Mouse (Mus musculus): ENCODE results near the gene Rrp15. TPM values are rescaled to one million over a fixed set of nuclear protein-coding genes. Genes with fewer than 3 reads are reported as not detected.

Gene Rrp15
- 27.8 and 35.1 TPM in 2 replicates for polyA plus RNA-seq (2014; fragmentation: Nextera tagmentation; extraction: Ambion mirVana)

GRCm38 (mm10) chr1:186748724-186749653, at the start of gene Rrp15:
Gene Rrp15 (minus strand): TSS chr1:186749358.
- no peaks in the 10 kb centered on the region for H3K27me3 ChIP-seq (ENCODE audit: control insufficient read depth, insufficient read depth, low read length)
- H3K9me3 ChIP-seq (ENCODE audit: control insufficient read depth, low read length) = no peaks in the 10 kb centered on the region
- H3K4me3 ChIP-seq (ENCODE audit: low read depth, low read length) = peak within 1 kb of the TSS; percentile 82
- under 1% methylated on average over 46 of the region's 46 CpGs for WGBS
- H3K36me3 ChIP-seq (ENCODE audit: control insufficient read depth, insufficient read depth, low read length) = no peaks in the 10 kb centered on the region
- H3K27ac ChIP-seq (ENCODE audit: low read depth, low read length) = peak within 1 kb of the TSS; percentile 84
- peaks cover 18% of the 10 kb centered on the region for H3K4me1 ChIP-seq (ENCODE audit: control insufficient read depth, insufficient read depth, low read length)
- ATAC-seq (ENCODE audit: low read depth) = peak; percentile 94
- H3K9ac ChIP-seq (replicated peaks; ENCODE audit: low read depth, low read length) = peak within 1 kb of the TSS; percentile 78
- H3K4me2 ChIP-seq (ENCODE audit: low read depth, low read length) = peak within 1 kb of the TSS; percentile 96

- 22% methylated on average over 6 of the region's 6 CpGs for WGBS
- Histone ChIP-seq H3K36me3 (ENCODE audit: control insufficient read depth, insufficient read depth, low read length) (no peaks in the 10 kb centered on the region), H3K9ac (replicated peaks; ENCODE audit: low read depth, low read length) (no peak overlapping the region), H3K4me3 (ENCODE audit: low read depth, low read length) (no peak overlapping the region), H3K27ac (ENCODE audit: low read depth, low read length) (no peak overlapping the region), H3K9me3 (ENCODE audit: control insufficient read depth, low read length) (no peaks in the 10 kb centered on the region), H3K27me3 (ENCODE audit: control insufficient read depth, insufficient read depth, low read length) (no peaks in the 10 kb centered on the region), H3K4me1 (ENCODE audit: control insufficient read depth, insufficient read depth, low read length) (no peaks in the 10 kb centered on the region), H3K4me2 (ENCODE audit: low read depth, low read length) (no peak overlapping the region)
- no peak for ATAC-seq (ENCODE audit: low read depth)
These were observed 48.8 kb upstream of the Rrp15 start for GRCm38 (mm10) chr1:186797991-186798390.

GRCm38 (mm10) chr1:186785359-186785758, 36.2 kb upstream of the Rrp15 start:
- Histone ChIP-seq H3K4me3 (ENCODE audit: low read depth, low read length) (no peak overlapping the region), H3K27me3 (ENCODE audit: control insufficient read depth, insufficient read depth, low read length) (no peaks in the 10 kb centered on the region), H3K4me1 (ENCODE audit: control insufficient read depth, insufficient read depth, low read length) (no peaks in the 10 kb centered on the region), H3K4me2 (ENCODE audit: low read depth, low read length) (no peak overlapping the region), H3K36me3 (ENCODE audit: control insufficient read depth, insufficient read depth, low read length) (no peaks in the 10 kb centered on the region), H3K9ac (replicated peaks; ENCODE audit: low read depth, low read length) (no peak overlapping the region), H3K9me3 (ENCODE audit: control insufficient read depth, low read length) (no peaks in the 10 kb centered on the region), H3K27ac (ENCODE audit: low read depth, low read length) (no peak overlapping the region)
- 88% methylated on average over 4 of the region's 4 CpGs for WGBS
- no peak for ATAC-seq (ENCODE audit: low read depth)

GRCm38 (mm10) chr1:186780826-186781225, 31.7 kb upstream of the Rrp15 start:
- ATAC-seq (ENCODE audit: low read depth) = no peak
- Histone ChIP-seq H3K27ac (ENCODE audit: low read depth, low read length) (no peak overlapping the region), H3K36me3 (ENCODE audit: control insufficient read depth, insufficient read depth, low read length) (no peaks in the 10 kb centered on the region), H3K4me1 (ENCODE audit: control insufficient read depth, insufficient read depth, low read length) (no peaks in the 10 kb centered on the region), H3K9ac (replicated peaks; ENCODE audit: low read depth, low read length) (no peak overlapping the region), H3K4me2 (ENCODE audit: low read depth, low read length) (no peak overlapping the region), H3K4me3 (ENCODE audit: low read depth, low read length) (no peak overlapping the region), H3K27me3 (ENCODE audit: control insufficient read depth, insufficient read depth, low read length) (no peaks in the 10 kb centered on the region), H3K9me3 (ENCODE audit: control insufficient read depth, low read length) (no peaks in the 10 kb centered on the region)
- WGBS = 73% methylated on average over 2 of the region's 2 CpGs

- no peaks in the 10 kb centered on the region for H3K36me3 ChIP-seq (ENCODE audit: control insufficient read depth, insufficient read depth, low read length)
- no peak overlapping the region for H3K4me2 ChIP-seq (ENCODE audit: low read depth, low read length)
- H3K4me1 ChIP-seq (ENCODE audit: control insufficient read depth, insufficient read depth, low read length) = no peaks in the 10 kb centered on the region
- H3K27me3 ChIP-seq (ENCODE audit: control insufficient read depth, insufficient read depth, low read length) = no peaks in the 10 kb centered on the region
- no peak overlapping the region for H3K4me3 ChIP-seq (ENCODE audit: low read depth, low read length)
- 73% methylated on average over 3 of the region's 3 CpGs for WGBS
- H3K27ac ChIP-seq (ENCODE audit: low read depth, low read length) = no peak overlapping the region
- no peaks in the 10 kb centered on the region for H3K9me3 ChIP-seq (ENCODE audit: control insufficient read depth, low read length)
- no peak overlapping the region for H3K9ac ChIP-seq (replicated peaks; ENCODE audit: low read depth, low read length)
- ATAC-seq (ENCODE audit: low read depth) = no peak
These were observed 24.0 kb upstream of the Rrp15 start for GRCm38 (mm10) chr1:186773124-186773523.

- Histone ChIP-seq H3K27ac (ENCODE audit: low read depth, low read length) (no peak overlapping the region), H3K9me3 (ENCODE audit: control insufficient read depth, low read length) (no peaks in the 10 kb centered on the region), H3K9ac (replicated peaks; ENCODE audit: low read depth, low read length) (no peak overlapping the region), H3K4me2 (ENCODE audit: low read depth, low read length) (no peak overlapping the region), H3K4me3 (ENCODE audit: low read depth, low read length) (no peak overlapping the region), H3K4me1 (ENCODE audit: control insufficient read depth, insufficient read depth, low read length) (no peaks in the 10 kb centered on the region), H3K27me3 (ENCODE audit: control insufficient read depth, insufficient read depth, low read length) (no peaks in the 10 kb centered on the region), H3K36me3 (ENCODE audit: control insufficient read depth, insufficient read depth, low read length) (no peaks in the 10 kb centered on the region)
- 72% methylated on average over 8 of the region's 8 CpGs for WGBS
- no peak for ATAC-seq (ENCODE audit: low read depth)
These were observed 23.5 kb upstream of the Rrp15 start for GRCm38 (mm10) chr1:186772547-186773077.

- Histone ChIP-seq H3K27me3 (ENCODE audit: control insufficient read depth, insufficient read depth, low read length) (no peaks in the 10 kb centered on the region), H3K9ac (replicated peaks; ENCODE audit: low read depth, low read length) (no peak overlapping the region)
These were observed 22.8 kb upstream of the Rrp15 start for GRCm38 (mm10) chr1:186772005-186772404.

GRCm38 (mm10) chr1:186770659-186771058, 21.5 kb upstream of the Rrp15 start:
- H3K27ac ChIP-seq (ENCODE audit: low read depth, low read length) = no peak overlapping the region
- no peaks in the 10 kb centered on the region for H3K4me1 ChIP-seq (ENCODE audit: control insufficient read depth, insufficient read depth, low read length)
- no peak overlapping the region for H3K4me3 ChIP-seq (ENCODE audit: low read depth, low read length)
- H3K9ac ChIP-seq (replicated peaks; ENCODE audit: low read depth, low read length) = no peak overlapping the region
- H3K9me3 ChIP-seq (ENCODE audit: control insufficient read depth, low read length) = no peaks in the 10 kb centered on the region
- H3K4me2 ChIP-seq (ENCODE audit: low read depth, low read length) = no peak overlapping the region
- ATAC-seq (ENCODE audit: low read depth) = no peak
- 74% methylated on average over 5 of the region's 5 CpGs for WGBS
- no peaks in the 10 kb centered on the region for H3K36me3 ChIP-seq (ENCODE audit: control insufficient read depth, insufficient read depth, low read length)
- H3K27me3 ChIP-seq (ENCODE audit: control insufficient read depth, insufficient read depth, low read length) = no peaks in the 10 kb centered on the region

More at GRCm38 (mm10) chr1:186772005-186772404, 22.8 kb upstream of the Rrp15 start:
- no peaks in the 10 kb centered on the region for H3K9me3 ChIP-seq (ENCODE audit: control insufficient read depth, low read length)
- no peaks in the 10 kb centered on the region for H3K4me1 ChIP-seq (ENCODE audit: control insufficient read depth, insufficient read depth, low read length)
- no peak overlapping the region for H3K27ac ChIP-seq (ENCODE audit: low read depth, low read length)
- H3K4me2 ChIP-seq (ENCODE audit: low read depth, low read length) = no peak overlapping the region
- WGBS = 82% methylated on average over 6 of the region's 6 CpGs
- H3K36me3 ChIP-seq (ENCODE audit: control insufficient read depth, insufficient read depth, low read length) = no peaks in the 10 kb centered on the region
- ATAC-seq (ENCODE audit: low read depth) = no peak
- H3K4me3 ChIP-seq (ENCODE audit: low read depth, low read length) = no peak overlapping the region

GRCm38 (mm10) chr1:186768392-186768791, 19.2 kb upstream of the Rrp15 start:
- WGBS = 84% methylated on average over 1 of the region's 1 CpGs
- ATAC-seq (ENCODE audit: low read depth) = no peak
- H3K9me3 ChIP-seq (ENCODE audit: control insufficient read depth, low read length) = no peaks in the 10 kb centered on the region
- H3K27ac ChIP-seq (ENCODE audit: low read depth, low read length) = no peak overlapping the region
- H3K9ac ChIP-seq (replicated peaks; ENCODE audit: low read depth, low read length) = no peak overlapping the region
- no peaks in the 10 kb centered on the region for H3K4me1 ChIP-seq (ENCODE audit: control insufficient read depth, insufficient read depth, low read length)
- no peak overlapping the region for H3K4me3 ChIP-seq (ENCODE audit: low read depth, low read length)
- H3K36me3 ChIP-seq (ENCODE audit: control insufficient read depth, insufficient read depth, low read length) = no peaks in the 10 kb centered on the region
- no peak overlapping the region for H3K4me2 ChIP-seq (ENCODE audit: low read depth, low read length)
- no peaks in the 10 kb centered on the region for H3K27me3 ChIP-seq (ENCODE audit: control insufficient read depth, insufficient read depth, low read length)
